Mouse (Mus musculus) heart, embryonic 14.5 days (tissue): ENCODE measurements at regions not wholly inside any gene's neighbourhood (a gene's known extent, or its start where the extent isn't known, plus 50 kb on each side); places are given as distances from the start of the nearest gene placed in this dataset.

Experiments used
- ATAC-seq: fragments of 200-750 bp; cut with Nextera tagmentation; 2 replicates; pipeline ENCODE4 v1.8.0; 2017; ENCODE audit warnings: low read depth, moderate TSS enrichment; ENCODE audit not compliant: insufficient number of reproducible peaks, insufficient read depth, low FRiP score
- H3K27ac ChIP-seq, 2 experiments: fragments of 200-500 bp in 1 of 2; fragments of 300-500 bp in 1 of 2; sonication (generic) in 1 of 2; replicated peaks in 1 of 2; 2 replicates each; pipeline ENCODE4 v1.5.1; 2012 to 2014; ENCODE audit warnings: low read depth in 2 of 2, low read length in 2 of 2, control low read depth in 1 of 2, mild to moderate bottlenecking in 1 of 2, mixed read lengths in 1 of 2; ENCODE audit not compliant: control insufficient read depth in 1 of 2, insufficient read depth in 1 of 2
- H3K27me3 ChIP-seq: fragments of 300-500 bp; sonication (generic); 2 replicates; pipeline ENCODE4 v1.6.1; 2014; ENCODE audit warnings: mild to moderate bottlenecking, low read length, control low read depth; ENCODE audit not compliant: control insufficient read depth, insufficient read depth
- H3K36me3 ChIP-seq: fragments of 300-500 bp; sonication (generic); 2 replicates; pipeline ENCODE4 v1.6.1; 2014; ENCODE audit warnings: mild to moderate bottlenecking, control low read depth, low read length, mixed read lengths; ENCODE audit not compliant: control insufficient read depth, insufficient read depth
- H3K4me1 ChIP-seq, 2 experiments: fragments of 200-500 bp in 1 of 2; fragments of 300-500 bp in 1 of 2; sonication (generic) in 1 of 2; 2 replicates each; pipeline ENCODE4 v1.6.1; 2012 to 2014; ENCODE audit warnings: low read length in 2 of 2, control low read depth in 1 of 2, mixed read lengths in 1 of 2; ENCODE audit not compliant: control insufficient read depth in 2 of 2, insufficient read depth in 2 of 2
- H3K4me2 ChIP-seq: fragments of 300-500 bp; sonication (generic); 2 replicates; pipeline ENCODE4 v1.6.1; 2014; ENCODE audit warnings: mild to moderate bottlenecking, low read length
- H3K4me3 ChIP-seq, 2 experiments: fragments of 200-500 bp in 1 of 2; fragments of 300-500 bp in 1 of 2; sonication (generic) in 1 of 2; 2 replicates each; pipeline ENCODE4 v1.5.1; 2012 to 2014; ENCODE audit warnings: low read length in 2 of 2, mild to moderate bottlenecking in 2 of 2, control low read depth in 1 of 2, low read depth in 1 of 2, moderate library complexity in 1 of 2; ENCODE audit not compliant: control insufficient read depth in 1 of 2, insufficient read depth in 1 of 2
- H3K9ac ChIP-seq: fragments of 300-500 bp; sonication (generic); 2 replicates; pipeline ENCODE4 v1.6.1; 2014; ENCODE audit warnings: mild to moderate bottlenecking, low read length
- H3K9me3 ChIP-seq: fragments of 300-500 bp; sonication (generic); 2 replicates; pipeline ENCODE4 v1.6.1; 2016; ENCODE audit warnings: low read length, control low read depth; ENCODE audit not compliant: control insufficient read depth
- WGBS: fragments of 180-500 bp; shearing (Covaris S2); extraction: QIAGEN DNeasy Blood & Tissue Kit; methylation state at CpG from one replicate; pipeline ENCODE4 v1.1.7; 2014; 5-methylcytosine and 5-hydroxymethylcytosine counted together

DNA sequence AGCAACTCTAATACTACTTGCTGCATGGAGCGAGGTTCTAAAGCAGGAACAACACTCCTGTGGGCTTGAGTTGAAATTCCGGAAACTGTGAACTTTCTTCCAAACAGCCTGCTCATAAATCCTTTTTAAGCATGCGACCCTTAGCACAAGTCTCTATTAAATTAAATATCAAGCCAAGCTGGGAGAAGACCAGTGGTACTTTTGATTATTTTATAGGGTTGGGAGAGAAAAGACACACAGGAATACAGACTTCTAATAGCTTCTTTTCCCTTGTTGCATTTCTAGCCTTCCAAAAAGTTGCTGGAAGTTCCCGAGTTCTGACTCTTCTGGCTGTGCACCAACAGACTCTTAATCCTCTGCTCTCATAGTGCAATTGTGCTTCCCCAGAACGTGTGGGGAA is 136.6 kb upstream of the Tom1l1 start:
- Histone ChIP-seq H3K4me1 (no peaks in the 10 kb centered on the region), H3K9ac (no peak overlapping the region), H3K4me2 (no peak overlapping the region), H3K9me3 (no peaks in the 10 kb centered on the region), H3K36me3 (no peaks in the 10 kb centered on the region), H3K27ac (no peak overlapping the region), H3K27me3 (no peaks in the 10 kb centered on the region), H3K4me3 (no peak overlapping the region)
- WGBS = 73% methylated on average over 5 of the region's 5 CpGs
- no peak for ATAC-seq

DNA sequence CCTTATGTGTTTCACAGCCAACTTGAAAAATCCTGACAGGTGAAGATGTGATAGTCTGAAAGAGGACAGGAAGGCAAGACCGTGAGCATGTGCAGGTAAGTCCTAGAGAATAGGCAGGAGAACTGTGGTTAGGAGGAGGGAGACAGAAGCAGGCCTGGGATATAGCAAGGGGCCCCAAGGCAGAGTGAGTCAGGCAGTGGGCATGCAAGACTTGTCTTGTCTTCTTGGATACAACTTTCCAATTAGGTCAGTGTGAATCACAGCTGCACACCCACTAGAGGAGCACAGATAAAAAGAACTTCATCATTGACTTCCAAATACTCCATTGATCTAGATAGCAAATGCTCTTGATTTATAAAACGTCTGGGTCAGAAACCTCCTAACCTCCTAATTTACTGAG is 128.6 kb upstream of the Tom1l1 start:
- 55% methylated on average over 2 of the region's 2 CpGs for WGBS
- H3K4me3 ChIP-seq = no peak overlapping the region
- no peaks in the 10 kb centered on the region for H3K27me3 ChIP-seq
- ATAC-seq = no peak
- no peak overlapping the region for H3K4me2 ChIP-seq
- H3K4me1 ChIP-seq = no peaks in the 10 kb centered on the region
- no peak overlapping the region for H3K9ac ChIP-seq
- no peaks in the 10 kb centered on the region for H3K9me3 ChIP-seq
- no peak overlapping the region for H3K27ac ChIP-seq
- no peaks in the 10 kb centered on the region for H3K36me3 ChIP-seq

DNA sequence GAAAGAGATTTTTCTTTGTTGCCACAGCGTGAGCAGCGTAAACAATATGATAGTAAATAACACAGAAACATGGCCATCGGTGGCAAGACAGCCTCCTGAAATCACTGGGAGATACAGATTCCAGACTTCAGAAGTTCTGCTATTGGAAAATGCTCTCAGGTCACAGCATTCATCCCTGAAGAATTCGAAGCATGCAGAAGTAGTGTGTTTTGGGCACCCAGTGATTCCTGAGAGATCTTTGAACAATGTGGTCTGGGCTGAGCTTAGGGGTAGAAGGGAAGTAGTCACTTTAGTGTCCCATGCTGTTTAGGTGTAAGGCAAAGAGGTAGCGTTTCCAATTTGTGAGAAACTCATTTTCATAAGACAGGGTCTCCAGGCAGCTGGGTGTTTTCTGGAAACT is 126.3 kb upstream of the Tom1l1 start:
- H3K4me2 ChIP-seq = no peak overlapping the region
- 53% methylated on average over 5 of the region's 5 CpGs for WGBS
- no peaks in the 10 kb centered on the region for H3K36me3 ChIP-seq
- no peak overlapping the region for H3K27ac ChIP-seq
- no peaks in the 10 kb centered on the region for H3K9me3 ChIP-seq
- H3K27me3 ChIP-seq = no peaks in the 10 kb centered on the region
- no peak overlapping the region for H3K4me3 ChIP-seq
- no peaks in the 10 kb centered on the region for H3K4me1 ChIP-seq
- no peak overlapping the region for H3K9ac ChIP-seq
- no peak for ATAC-seq

DNA sequence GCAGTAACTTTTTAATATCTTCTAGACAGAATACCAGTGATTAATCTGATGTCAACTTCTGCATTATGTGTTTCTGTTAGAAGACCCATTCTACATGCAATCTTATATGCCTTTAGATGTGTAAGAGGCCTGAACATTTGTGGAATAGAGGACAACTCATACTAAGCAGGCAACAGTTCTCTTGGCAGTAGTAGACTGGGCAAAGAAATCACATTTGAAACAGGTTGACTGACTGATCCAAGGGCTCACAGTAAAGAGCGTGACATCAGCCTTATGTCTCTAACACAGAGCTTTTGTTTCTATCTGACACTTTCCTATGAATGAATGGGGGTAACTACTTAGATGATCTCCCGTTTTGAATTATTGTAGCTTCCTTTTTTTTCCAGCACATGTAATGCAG is 124.8 kb upstream of the Tom1l1 start:
- WGBS = 81% methylated on average over 2 of the region's 2 CpGs
- Histone ChIP-seq H3K4me3 (no peak overlapping the region), H3K9ac (no peak overlapping the region), H3K4me2 (no peak overlapping the region), H3K4me1 (no peaks in the 10 kb centered on the region), H3K9me3 (no peaks in the 10 kb centered on the region), H3K36me3 (no peaks in the 10 kb centered on the region), H3K27ac (no peak overlapping the region), H3K27me3 (no peaks in the 10 kb centered on the region)
- ATAC-seq = no peak

DNA sequence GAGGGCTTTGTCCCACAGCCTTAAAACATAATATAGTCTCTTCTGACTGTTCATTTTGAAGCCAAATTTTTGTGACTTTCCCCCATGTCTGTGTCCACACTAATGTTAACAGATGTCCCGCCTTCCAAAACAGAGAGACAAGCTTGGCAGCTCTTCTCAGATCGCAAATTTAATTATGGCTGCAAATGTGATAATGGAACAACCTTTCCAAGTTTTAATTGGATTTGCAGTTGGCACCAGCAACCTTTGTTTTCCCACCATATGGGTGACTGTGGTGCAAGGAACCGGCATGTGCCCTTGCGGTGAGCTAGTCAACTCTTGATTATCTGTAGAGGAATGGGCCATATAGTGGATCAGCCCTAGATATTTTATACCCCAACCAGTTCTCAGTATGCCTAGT is 124.4 kb upstream of the Tom1l1 start:
- H3K27me3 ChIP-seq = no peaks in the 10 kb centered on the region
- H3K9me3 ChIP-seq = no peaks in the 10 kb centered on the region
- ATAC-seq = no peak
- H3K4me3 ChIP-seq = no peak overlapping the region
- no peaks in the 10 kb centered on the region for H3K4me1 ChIP-seq
- H3K36me3 ChIP-seq = no peaks in the 10 kb centered on the region
- no peak overlapping the region for H3K27ac ChIP-seq
- 81% methylated on average over 4 of the region's 4 CpGs for WGBS
- H3K9ac ChIP-seq = no peak overlapping the region
- H3K4me2 ChIP-seq = no peak overlapping the region

DNA sequence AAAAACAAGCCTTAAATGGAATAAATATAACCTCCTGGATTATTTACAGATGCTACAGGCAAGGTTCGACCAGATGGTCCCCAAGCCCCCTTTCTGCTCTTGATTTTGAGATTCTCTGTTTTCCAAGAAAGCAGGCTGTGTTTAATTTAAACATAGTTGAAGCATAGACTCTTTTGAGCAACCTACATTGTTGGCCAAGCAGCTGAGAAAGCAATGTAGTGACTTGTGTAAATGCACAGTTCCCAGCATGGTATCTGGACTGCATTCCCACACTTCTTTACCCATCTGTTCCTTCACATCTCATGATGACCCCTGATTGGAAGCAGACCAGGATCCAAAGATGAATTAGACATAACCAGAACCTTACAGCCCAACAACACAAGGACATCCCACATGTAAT is 120.3 kb upstream of the Tom1l1 start:
- no peak overlapping the region for H3K4me3 ChIP-seq
- WGBS = 58% methylated on average over 1 of the region's 1 CpGs

DNA sequence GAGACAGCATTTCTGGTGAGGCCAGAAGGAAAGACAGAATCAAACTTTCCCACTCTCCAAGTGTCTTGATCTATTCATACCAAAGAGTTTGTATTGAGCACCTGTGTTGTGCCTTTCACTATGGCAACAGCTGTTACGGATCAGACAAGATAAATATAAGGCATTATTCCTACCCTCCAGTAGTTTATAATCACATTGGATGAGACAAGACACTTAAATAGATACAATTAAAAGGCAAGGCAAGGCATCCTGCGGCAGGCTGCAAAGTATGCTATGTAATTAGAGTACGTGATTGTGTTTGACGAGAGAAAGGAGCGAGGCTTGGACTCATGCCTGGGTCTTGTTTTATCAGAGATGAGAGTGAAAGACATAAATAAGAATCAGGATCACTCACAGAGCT is 119.2 kb upstream of the Tom1l1 start:
- no peak for ATAC-seq
- Histone ChIP-seq H3K4me3 (no peak overlapping the region), H3K4me2 (no peak overlapping the region), H3K27me3 (no peaks in the 10 kb centered on the region), H3K4me1 (no peaks in the 10 kb centered on the region), H3K36me3 (no peaks in the 10 kb centered on the region), H3K9ac (no peak overlapping the region), H3K27ac (no peak overlapping the region), H3K9me3 (no peaks in the 10 kb centered on the region)
- 85% methylated on average over 5 of the region's 5 CpGs for WGBS

More for the DNA sequence above, 120.3 kb upstream of the Tom1l1 start:
- H3K27ac ChIP-seq = no peak overlapping the region
- no peak overlapping the region for H3K4me2 ChIP-seq
- no peaks in the 10 kb centered on the region for H3K27me3 ChIP-seq
- no peak overlapping the region for H3K9ac ChIP-seq
- H3K9me3 ChIP-seq = no peaks in the 10 kb centered on the region
- H3K36me3 ChIP-seq = no peaks in the 10 kb centered on the region
- no peak for ATAC-seq
- H3K4me1 ChIP-seq = no peaks in the 10 kb centered on the region

DNA sequence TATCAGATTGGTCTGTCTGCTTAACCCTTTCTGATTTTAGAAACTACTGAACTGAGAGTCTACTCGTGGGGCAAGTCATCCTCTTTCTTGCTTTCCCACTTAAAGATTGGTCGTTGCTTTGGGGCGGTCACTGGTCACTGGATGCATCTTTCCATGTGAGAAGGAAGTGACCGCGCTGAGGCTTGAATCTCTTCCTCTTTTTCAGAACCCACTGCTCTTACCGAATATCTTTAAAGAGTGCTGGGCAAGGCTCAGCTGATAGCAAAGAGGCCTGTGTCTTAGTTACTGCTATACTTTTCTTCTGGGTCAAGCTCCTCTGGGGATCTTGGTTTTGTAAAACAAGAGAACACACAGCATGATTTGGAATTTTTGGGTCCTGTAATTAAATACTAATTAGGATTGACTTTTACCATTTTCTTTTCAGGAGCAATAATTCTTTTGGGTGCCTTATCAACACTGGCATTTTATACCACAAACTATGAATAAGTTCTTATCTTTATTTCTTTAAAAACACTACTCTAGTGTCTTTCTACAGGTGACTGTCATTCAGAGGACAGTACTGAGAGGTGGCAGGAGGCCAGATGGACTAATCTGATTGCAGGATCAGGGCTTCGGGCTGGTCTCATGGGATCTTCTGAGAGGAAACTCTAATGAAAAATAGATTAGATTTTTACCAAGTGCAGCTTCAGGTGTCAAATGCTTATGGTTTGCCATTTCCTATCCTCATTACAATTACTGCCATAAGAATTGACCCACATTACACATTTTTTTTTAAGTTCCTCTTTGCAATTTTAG is 114.6 kb upstream of the Tom1l1 start:
- Histone ChIP-seq H3K27ac (no peak overlapping the region), H3K27me3 (no peaks in the 10 kb centered on the region), H3K9ac (no peak overlapping the region), H3K9me3 (no peaks in the 10 kb centered on the region), H3K4me1 (no peaks in the 10 kb centered on the region), H3K4me3 (no peak overlapping the region), H3K4me2 (no peak overlapping the region), H3K36me3 (no peaks in the 10 kb centered on the region)
- ATAC-seq = no peak
- 67% methylated on average over 7 of the region's 7 CpGs for WGBS
